Mouse (Mus musculus): Measurements from ENCODE around the gene D930048N14Rik.
"Not testable (repeated sequence)": the region's sequence is repeated elsewhere in the genome, so short reads cannot be mapped to it uniquely, and the experiment has no call there.

Gene D930048N14Rik

GRCm38 (mm10) chr11:51622971-51623491 is 27.7 kb upstream of the D930048N14Rik start:
- H3K4me1 ChIP-seq (replicated peaks; ENCODE audit: low read depth, low read length) = peaks cover 87% of the 10 kb centered on the region
- no peak for TF ChIP-seq CTCF (conservative IDR thresholded peaks at IDR 0.05; ENCODE audit: low read length)
- no peak for TF ChIP-seq NANOG (IDR thresholded peaks at IDR 0.05; ENCODE audit: borderline replicate concordance, low read length)
- TF ChIP-seq POU5F1 (IDR thresholded peaks at IDR 0.05; ENCODE audit: borderline replicate concordance, low read length) = no peak
- peak overlapping the region; percentile 99; the same call in 1 of the 2 replicates for H3K4me3 ChIP-seq (replicated peaks; ENCODE audit: low read length)
- H3K27me3 ChIP-seq (ENCODE audit: insufficient read depth, low read length) = no peaks in the 10 kb centered on the region
- no peaks in the 10 kb centered on the region for H3K9me3 ChIP-seq (ENCODE audit: low read length)
- peaks cover 79% of the 10 kb centered on the region for H3K36me3 ChIP-seq (ENCODE audit: insufficient read depth, low read length)

- TF ChIP-seq CTCF (conservative IDR thresholded peaks at IDR 0.05; ENCODE audit: low read length) (no peak), NANOG (IDR thresholded peaks at IDR 0.05; ENCODE audit: borderline replicate concordance, low read length) (no peak), POU5F1 (IDR thresholded peaks at IDR 0.05; ENCODE audit: borderline replicate concordance, low read length) (no peak)
- peaks cover 94% of the 10 kb centered on the region for H3K4me1 ChIP-seq (replicated peaks; ENCODE audit: low read depth, low read length)
- H3K36me3 ChIP-seq (ENCODE audit: insufficient read depth, low read length) = peaks cover 100% of the 10 kb centered on the region
- no peaks in the 10 kb centered on the region for H3K27me3 ChIP-seq (ENCODE audit: insufficient read depth, low read length)
- H3K9me3 ChIP-seq (ENCODE audit: low read length) = no peaks in the 10 kb centered on the region
- H3K4me3 ChIP-seq (replicated peaks; ENCODE audit: low read length) = peak overlapping the region; percentile 20
These were observed 25.4 kb upstream of the D930048N14Rik start for GRCm38 (mm10) chr11:51625187-51625820.

GRCm38 (mm10) chr11:51627425-51627824 is 23.3 kb upstream of the D930048N14Rik start:
- TF ChIP-seq POU5F1 (IDR thresholded peaks at IDR 0.05; ENCODE audit: borderline replicate concordance, low read length) = no peak
- no peak for TF ChIP-seq CTCF (conservative IDR thresholded peaks at IDR 0.05; ENCODE audit: low read length)
- TF ChIP-seq NANOG (IDR thresholded peaks at IDR 0.05; ENCODE audit: borderline replicate concordance, low read length) = no peak
- Histone ChIP-seq H3K9me3 (ENCODE audit: low read length) (no peaks in the 10 kb centered on the region), H3K4me3 (replicated peaks; ENCODE audit: low read length) (no peak overlapping the region), H3K27me3 (ENCODE audit: insufficient read depth, low read length) (no peaks in the 10 kb centered on the region), H3K4me1 (replicated peaks; ENCODE audit: low read depth, low read length) (peaks cover 95% of the 10 kb centered on the region), H3K36me3 (ENCODE audit: insufficient read depth, low read length) (peaks cover 100% of the 10 kb centered on the region)

- Histone ChIP-seq H3K27me3 (ENCODE audit: insufficient read depth, low read length) (no peaks in the 10 kb centered on the region), H3K4me1 (replicated peaks; ENCODE audit: low read depth, low read length) (peaks cover 95% of the 10 kb centered on the region), H3K9me3 (ENCODE audit: low read length) (no peaks in the 10 kb centered on the region), H3K36me3 (ENCODE audit: insufficient read depth, low read length) (peaks cover 100% of the 10 kb centered on the region), H3K4me3 (replicated peaks; ENCODE audit: low read length) (no peak overlapping the region)
- no peak for TF ChIP-seq NANOG (IDR thresholded peaks at IDR 0.05; ENCODE audit: borderline replicate concordance, low read length)
- TF ChIP-seq CTCF (conservative IDR thresholded peaks at IDR 0.05; ENCODE audit: low read length) = no peak
These were observed 22.8 kb upstream of the D930048N14Rik start for GRCm38 (mm10) chr11:51627907-51628306.

- H3K27me3 ChIP-seq (ENCODE audit: insufficient read depth, low read length) = no peaks in the 10 kb centered on the region
- peaks cover 95% of the 10 kb centered on the region for H3K4me1 ChIP-seq (replicated peaks; ENCODE audit: low read depth, low read length)
- peaks cover 98% of the 10 kb centered on the region for H3K36me3 ChIP-seq (ENCODE audit: insufficient read depth, low read length)
- TF ChIP-seq CTCF (conservative IDR thresholded peaks at IDR 0.05; ENCODE audit: low read length) (no peak), NANOG (IDR thresholded peaks at IDR 0.05; ENCODE audit: borderline replicate concordance, low read length) (no peak), POU5F1 (IDR thresholded peaks at IDR 0.05; ENCODE audit: borderline replicate concordance, low read length) (no peak)
- H3K4me3 ChIP-seq (replicated peaks; ENCODE audit: low read length) = no peak overlapping the region
- no peaks in the 10 kb centered on the region for H3K9me3 ChIP-seq (ENCODE audit: low read length)
These were observed 21.0 kb upstream of the D930048N14Rik start for GRCm38 (mm10) chr11:51629651-51630314.

GRCm38 (mm10) chr11:51632130-51632753 is 18.5 kb upstream of the D930048N14Rik start:
- TF ChIP-seq POU5F1 (IDR thresholded peaks at IDR 0.05; ENCODE audit: borderline replicate concordance, low read length) = no peak
- TF ChIP-seq NANOG (IDR thresholded peaks at IDR 0.05; ENCODE audit: borderline replicate concordance, low read length) = no peak
- no peak for TF ChIP-seq CTCF (conservative IDR thresholded peaks at IDR 0.05; ENCODE audit: low read length)
- H3K4me1 ChIP-seq (replicated peaks; ENCODE audit: low read depth, low read length) = peaks cover 87% of the 10 kb centered on the region
- peak overlapping the region; percentile 48 for H3K4me3 ChIP-seq (replicated peaks; ENCODE audit: low read length)
- H3K9me3 ChIP-seq (ENCODE audit: low read length) = no peaks in the 10 kb centered on the region
- H3K36me3 ChIP-seq (ENCODE audit: insufficient read depth, low read length) = peaks cover 73% of the 10 kb centered on the region
- no peaks in the 10 kb centered on the region for H3K27me3 ChIP-seq (ENCODE audit: insufficient read depth, low read length)

- Histone ChIP-seq H3K4me1 (replicated peaks; ENCODE audit: low read depth, low read length) (peaks cover 85% of the 10 kb centered on the region), H3K4me3 (replicated peaks; ENCODE audit: low read length) (peak overlapping the region; percentile 92), H3K36me3 (ENCODE audit: insufficient read depth, low read length) (peaks cover 64% of the 10 kb centered on the region)
- not testable (repeated sequence) for H3K9me3 ChIP-seq (ENCODE audit: low read length); H3K27me3 ChIP-seq (ENCODE audit: insufficient read depth, low read length)
These were observed 17.6 kb upstream of the D930048N14Rik start for GRCm38 (mm10) chr11:51633200-51633599.

- TF ChIP-seq NANOG (IDR thresholded peaks at IDR 0.05; ENCODE audit: borderline replicate concordance, low read length) (no peak; the same call in 1 of the 2 replicates), CTCF (conservative IDR thresholded peaks at IDR 0.05; ENCODE audit: low read length) (no peak), POU5F1 (IDR thresholded peaks at IDR 0.05; ENCODE audit: borderline replicate concordance, low read length) (no peak)
- peaks cover 59% of the 10 kb centered on the region for H3K36me3 ChIP-seq (ENCODE audit: insufficient read depth, low read length)
- peak overlapping the region; percentile 92 for H3K4me3 ChIP-seq (replicated peaks; ENCODE audit: low read length)
- peaks cover 87% of the 10 kb centered on the region for H3K4me1 ChIP-seq (replicated peaks; ENCODE audit: low read depth, low read length)
- no peaks in the 10 kb centered on the region for H3K27me3 ChIP-seq (ENCODE audit: insufficient read depth, low read length)
- no peaks in the 10 kb centered on the region for H3K9me3 ChIP-seq (ENCODE audit: low read length)
These were observed 17.0 kb upstream of the D930048N14Rik start for GRCm38 (mm10) chr11:51633721-51634120.
